Mouse (Mus musculus) right cerebral cortex, postnatal 36 days (tissue): ENCODE data around the gene Hecw2.

Experiments used
- DNase-seq, 2 experiments: peaks; one replicate each; pipeline ENCODE4 v3.0.0; 2022; ENCODE audit warnings: low spot score in 2 of 2, mixed read lengths in 1 of 2

Gene Hecw2

GRCm38 (mm10) chr1:53900416-53900815 lies 294.6 kb downstream of the Hecw2 start:
- DNase-seq: no peak

GRCm38 (mm10) chr1:53894299-53894698 lies 300.7 kb downstream of the Hecw2 start:
- DNase-seq: no peak

GRCm38 (mm10) chr1:53890380-53890779 lies 304.6 kb downstream of the Hecw2 start:
- DNase-seq: no peak

- no peak for DNase-seq
These were observed 305.2 kb downstream of the Hecw2 start for GRCm38 (mm10) chr1:53889806-53890205.

GRCm38 (mm10) chr1:53882480-53882879 lies 312.5 kb downstream of the Hecw2 start:
- no peak for DNase-seq

- DNase-seq: no peak
These were observed 319.0 kb downstream of the Hecw2 start for GRCm38 (mm10) chr1:53875919-53876318.

GRCm38 (mm10) chr1:53867316-53867715 lies 327.7 kb downstream of the Hecw2 start:
- DNase-seq: no peak

GRCm38 (mm10) chr1:53866374-53866902 lies 328.5 kb downstream of the Hecw2 start:
- no peak for DNase-seq

GRCm38 (mm10) chr1:53864046-53864445 lies 330.9 kb downstream of the Hecw2 start:
- no peak for DNase-seq

GRCm38 (mm10) chr1:53860611-53861010 lies 334.4 kb downstream of the Hecw2 start:
- no peak for DNase-seq

- no peak for DNase-seq
These were observed 335.8 kb downstream of the Hecw2 start for GRCm38 (mm10) chr1:53859175-53859574.

- no peak for DNase-seq
These were observed 338.4 kb downstream of the Hecw2 start for GRCm38 (mm10) chr1:53856501-53857103.

GRCm38 (mm10) chr1:53855732-53856131 lies 339.2 kb downstream of the Hecw2 start:
- DNase-seq: no peak

- DNase-seq: no peak
These were observed 342.8 kb downstream of the Hecw2 start for GRCm38 (mm10) chr1:53852086-53852610.

- no peak for DNase-seq
These were observed 343.6 kb downstream of the Hecw2 start for GRCm38 (mm10) chr1:53851334-53851733.

- no peak for DNase-seq
These were observed 344.1 kb downstream of the Hecw2 start for GRCm38 (mm10) chr1:53850891-53851290.

GRCm38 (mm10) chr1:53846665-53847237 lies 348.2 kb downstream of the Hecw2 start:
- no peak for DNase-seq

GRCm38 (mm10) chr1:53845854-53846253 lies 349.1 kb downstream of the Hecw2 start:
- no peak for DNase-seq

GRCm38 (mm10) chr1:53844914-53845612 lies 349.9 kb downstream of the Hecw2 start:
- no peak for DNase-seq

- DNase-seq: no peak
These were observed 350.6 kb downstream of the Hecw2 start for GRCm38 (mm10) chr1:53844122-53844913.

- DNase-seq: no peak
These were observed 351.9 kb downstream of the Hecw2 start for GRCm38 (mm10) chr1:53843051-53843450.

- DNase-seq: no peak
These were observed 353.9 kb downstream of the Hecw2 start for GRCm38 (mm10) chr1:53841080-53841479.
